Mouse (Mus musculus) small intestine, adult 2 months (tissue): ENCODE measurements around the gene Slc1a3.
"Not testable (repeated sequence)": the region's sequence is repeated elsewhere in the genome, so short reads cannot be mapped to it uniquely, and the experiment has no call there.

Experiments
- CTCF ChIP-seq: fragments of 200-500 bp; IDR thresholded peaks from 2 replicates; pipeline ENCODE4 v1.5.1; 2012; ENCODE audit warnings: low read depth, mild to moderate bottlenecking, control low read depth, inconsistent platforms, low read length, moderate library complexity, mixed read lengths; ENCODE audit not compliant: insufficient replicate concordance, insufficient read length; ENCODE audit errors: extremely low read depth
- POLR2A ChIP-seq: fragments of 200-500 bp; IDR thresholded peaks from 2 replicates; pipeline ENCODE4 v1.6.1; 2012; ENCODE audit warnings: low read depth, mild to moderate bottlenecking, control low read depth, inconsistent platforms, low read length, moderate library complexity

GRCm38 (mm10) chr15:8690141-8690540, 20.4 kb downstream of the Slc1a3 start:
- not testable (repeated sequence) for TF ChIP-seq CTCF, POLR2A
